Mouse (Mus musculus): Measurements from ENCODE around the gene 1810062G17Rik.

1810062G17Rik gene

GRCm38 (mm10) chr3:36476261-36477155, 771 bp downstream of the 1810062G17Rik start:
- no peak for ATAC-seq (ENCODE audit: low TSS enrichment)

GRCm38 (mm10) chr3:36478776-36479175, 3.0 kb downstream of the 1810062G17Rik start:
- ATAC-seq (ENCODE audit: low TSS enrichment) = peak; percentile 69

- ATAC-seq (ENCODE audit: low TSS enrichment) = no peak
Measured at GRCm38 (mm10) chr3:36480486-36480885, 4.7 kb downstream of the 1810062G17Rik start.

- ATAC-seq (ENCODE audit: low TSS enrichment) = 0 out of 2 replicates have a peak, but pooled peaks have one; percentile 7
Measured at GRCm38 (mm10) chr3:36481776-36482193, 6.0 kb downstream of the 1810062G17Rik start.

- ATAC-seq (ENCODE audit: low TSS enrichment) = no peak
Measured at GRCm38 (mm10) chr3:36482940-36483339, 7.2 kb downstream of the 1810062G17Rik start.

- peak; percentile 66 for ATAC-seq (ENCODE audit: low TSS enrichment)
Measured at GRCm38 (mm10) chr3:36484292-36484691, 8.6 kb downstream of the 1810062G17Rik start.

- ATAC-seq (ENCODE audit: low TSS enrichment) = no peak
Measured at GRCm38 (mm10) chr3:36486176-36486575, 10.4 kb downstream of the 1810062G17Rik start.

GRCm38 (mm10) chr3:36486881-36487280, 11.1 kb downstream of the 1810062G17Rik start:
- ATAC-seq (ENCODE audit: low TSS enrichment) = peak; percentile 51; the same call in 1 of the 2 replicates

GRCm38 (mm10) chr3:36488367-36488766, 12.6 kb downstream of the 1810062G17Rik start:
- ATAC-seq (ENCODE audit: low TSS enrichment) = no peak

- ATAC-seq (ENCODE audit: low TSS enrichment) = no peak
Measured at GRCm38 (mm10) chr3:36488899-36489589, 13.3 kb downstream of the 1810062G17Rik start.

GRCm38 (mm10) chr3:36489590-36489910, 13.8 kb downstream of the 1810062G17Rik start:
- ATAC-seq (ENCODE audit: low TSS enrichment) = no peak

GRCm38 (mm10) chr3:36491535-36491934, 15.8 kb downstream of the 1810062G17Rik start:
- ATAC-seq (ENCODE audit: low TSS enrichment) = no peak

GRCm38 (mm10) chr3:36492716-36493391, 17.1 kb downstream of the 1810062G17Rik start:
- ATAC-seq (ENCODE audit: low TSS enrichment) = no peak

- 0 out of 2 replicates have a peak, but pooled peaks have one; percentile 24 for ATAC-seq (ENCODE audit: low TSS enrichment)
Measured at GRCm38 (mm10) chr3:36493641-36494283, 18.0 kb downstream of the 1810062G17Rik start.

- no peak for ATAC-seq (ENCODE audit: low TSS enrichment)
Measured at GRCm38 (mm10) chr3:36494613-36495012, 18.9 kb downstream of the 1810062G17Rik start.

GRCm38 (mm10) chr3:36495436-36495835, 19.7 kb downstream of the 1810062G17Rik start:
- peak; percentile 69 for ATAC-seq (ENCODE audit: low TSS enrichment)

- no peak for ATAC-seq (ENCODE audit: low TSS enrichment)
Measured at GRCm38 (mm10) chr3:36496273-36496672, 20.5 kb downstream of the 1810062G17Rik start.

- ATAC-seq (ENCODE audit: low TSS enrichment) = peak; percentile 87
Measured at GRCm38 (mm10) chr3:36496746-36497145, 21.0 kb downstream of the 1810062G17Rik start.

- no peak for ATAC-seq (ENCODE audit: low TSS enrichment)
Measured at GRCm38 (mm10) chr3:36498224-36498623, 22.5 kb downstream of the 1810062G17Rik start.

- ATAC-seq (ENCODE audit: low TSS enrichment) = no peak
Measured at GRCm38 (mm10) chr3:36499418-36499817, 23.7 kb downstream of the 1810062G17Rik start.

- peak; percentile 20; the same call in 1 of the 2 replicates for ATAC-seq (ENCODE audit: low TSS enrichment)
Measured at GRCm38 (mm10) chr3:36500976-36501375, 25.2 kb downstream of the 1810062G17Rik start.

GRCm38 (mm10) chr3:36501546-36501945, 25.8 kb downstream of the 1810062G17Rik start:
- no peak for ATAC-seq (ENCODE audit: low TSS enrichment)

Measured in frontal cortex, adult (tissue).